Mouse (Mus musculus): Measurements from ENCODE around the gene Arhgap32. TPM values are rescaled to one million over a fixed set of nuclear protein-coding genes. Genes with fewer than 3 reads are reported as not detected.
A peak's percentile ranks its signal among the peaks of the same experiment; 100 is the strongest.

Arhgap32 gene
- polyA plus RNA-seq, 1 experiment from 2014 or later: 8.8 TPM

DNA sequence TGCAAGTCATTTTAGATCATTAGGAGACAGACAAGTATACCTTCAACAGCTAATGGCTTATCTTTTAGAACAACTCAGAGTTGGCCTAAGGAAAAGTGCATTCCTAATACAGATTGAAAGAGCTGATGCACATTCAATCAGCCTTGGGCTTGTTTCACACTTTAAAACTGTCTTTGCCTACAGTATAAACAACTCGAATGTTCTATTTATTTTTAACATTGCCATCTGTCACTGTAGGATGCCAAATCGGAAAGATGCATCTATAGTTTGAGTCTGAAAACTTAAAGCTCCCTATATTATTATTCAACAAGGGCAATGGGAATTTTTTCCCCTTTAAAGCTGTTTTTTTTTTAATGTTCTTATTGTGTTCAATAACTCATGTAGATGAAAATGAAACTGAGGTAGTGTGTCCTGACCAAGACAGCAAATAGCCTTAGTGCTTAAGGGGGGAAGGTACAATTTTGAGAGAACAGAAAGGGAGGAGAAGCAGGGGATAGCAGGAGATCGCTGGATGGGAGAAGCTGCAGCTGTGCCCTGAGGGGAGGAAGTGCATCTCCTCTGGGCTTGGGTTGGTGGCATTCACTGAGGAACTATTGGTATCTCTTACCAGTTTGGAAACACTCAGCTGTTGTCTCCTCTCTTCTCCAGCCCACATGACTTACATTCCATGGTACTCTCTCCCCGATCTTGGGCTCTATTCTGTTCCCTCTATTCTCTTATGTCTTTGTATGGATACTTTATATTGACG is 101.1 kb downstream of the Arhgap32 start:
- DNase-seq (ENCODE audit: low spot score) (no peak), ATAC-seq (ENCODE audit: low FRiP score, low TSS enrichment) (no peak)
- no peak overlapping the region for H3K4me3 ChIP-seq (ENCODE audit: low read depth, low read length)
- no peak overlapping the region for H3K9ac ChIP-seq (ENCODE audit: low read length)
- TF ChIP-seq EP300 (optimal IDR thresholded peaks at IDR 0.05) (no peak), CTCF (IDR thresholded peaks at IDR 0.05; ENCODE audit: low read depth) (no peak)
- H3K27me3 ChIP-seq (ENCODE audit: control insufficient read depth, insufficient read depth, low read length): no peaks in the 10 kb centered on the region
- no peak overlapping the region for H3K4me2 ChIP-seq (replicated peaks; ENCODE audit: low read depth)
- no peak overlapping the region for H3K27ac ChIP-seq (replicated peaks)
- H3K9me3 ChIP-seq (ENCODE audit: control insufficient read depth, low read length): no peaks in the 10 kb centered on the region
- no peaks in the 10 kb centered on the region for H3K36me3 ChIP-seq (ENCODE audit: control insufficient read depth, insufficient read depth, low read length)
- WGBS: 71% methylated on average over 5 of the region's 5 CpGs
- H3K4me1 ChIP-seq (replicated peaks; ENCODE audit: control insufficient read depth, insufficient read depth): no peaks in the 10 kb centered on the region; the same call in 1 of the 2 replicates

DNA sequence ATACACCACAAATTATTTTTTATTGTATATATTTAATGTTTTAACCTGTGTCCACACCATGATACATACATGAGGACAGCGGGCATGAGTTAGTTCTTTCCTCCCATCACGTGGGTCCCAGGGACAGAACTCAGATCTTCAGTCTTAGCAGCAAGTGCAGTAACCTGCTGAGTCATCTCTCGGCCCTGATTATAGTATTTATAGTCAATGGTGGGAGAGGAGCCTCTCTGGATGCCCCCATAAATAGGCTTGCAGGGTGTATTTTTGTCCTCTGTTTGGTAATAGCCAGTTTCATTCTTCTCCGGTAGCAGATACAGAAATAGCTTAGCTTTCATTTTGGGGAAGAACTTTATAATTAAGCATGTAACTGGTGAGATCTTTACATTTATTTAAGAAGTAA is 103.5 kb downstream of the Arhgap32 start:
- 83% methylated on average over 4 of the region's 4 CpGs for WGBS
- H3K9ac ChIP-seq (ENCODE audit: low read length): no peak overlapping the region

DNA sequence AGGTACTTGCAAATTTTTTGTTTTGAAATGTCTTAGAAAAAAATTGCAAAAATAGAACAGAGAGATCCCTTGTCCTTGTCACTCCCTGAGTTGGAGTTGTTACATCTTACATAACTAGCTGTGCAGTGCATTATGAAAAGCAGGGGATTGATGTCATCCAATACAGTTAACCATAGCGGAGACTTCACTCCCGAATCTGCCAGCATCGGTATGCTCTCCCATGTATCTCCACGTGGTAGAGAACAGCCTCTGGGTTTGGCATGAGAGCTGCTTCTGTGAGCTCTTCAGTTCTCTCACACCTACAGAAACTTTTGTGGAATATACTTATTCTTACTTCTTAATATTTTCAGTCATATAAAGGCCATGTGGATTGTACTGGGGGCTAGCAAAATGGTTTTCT is 106.2 kb downstream of the Arhgap32 start:
- Histone ChIP-seq H3K27ac (replicated peaks) (0 out of 2 replicates have a peak overlapping the region, but pooled peaks have one; percentile 59), H3K27me3 (ENCODE audit: control insufficient read depth, insufficient read depth, low read length) (no peaks in the 10 kb centered on the region), H3K36me3 (ENCODE audit: control insufficient read depth, insufficient read depth, low read length) (no peaks in the 10 kb centered on the region), H3K4me3 (ENCODE audit: low read depth, low read length) (no peak overlapping the region), H3K4me1 (replicated peaks; ENCODE audit: control insufficient read depth, insufficient read depth) (no peaks in the 10 kb centered on the region; the same call in 1 of the 2 replicates), H3K4me2 (replicated peaks; ENCODE audit: low read depth) (no peak overlapping the region), H3K9ac (ENCODE audit: low read length) (no peak overlapping the region), H3K9me3 (ENCODE audit: control insufficient read depth, low read length) (no peaks in the 10 kb centered on the region)
- DNase-seq (ENCODE audit: low spot score) (no peak), ATAC-seq (ENCODE audit: low FRiP score, low TSS enrichment) (no peak)
- TF ChIP-seq EP300 (optimal IDR thresholded peaks at IDR 0.05) (no peak), CTCF (IDR thresholded peaks at IDR 0.05; ENCODE audit: low read depth) (no peak)
- WGBS: 58% methylated on average over 4 of the region's 4 CpGs

More for the DNA sequence above, 103.5 kb downstream of the Arhgap32 start:
- no peak for ATAC-seq (ENCODE audit: low FRiP score, low TSS enrichment)
- no peaks in the 10 kb centered on the region for H3K27me3 ChIP-seq (ENCODE audit: control insufficient read depth, insufficient read depth, low read length)
- no peak overlapping the region for H3K4me3 ChIP-seq (ENCODE audit: low read depth, low read length)
- no peaks in the 10 kb centered on the region for H3K9me3 ChIP-seq (ENCODE audit: control insufficient read depth, low read length)
- no peak overlapping the region for H3K4me2 ChIP-seq (replicated peaks; ENCODE audit: low read depth)
- no peaks in the 10 kb centered on the region for H3K36me3 ChIP-seq (ENCODE audit: control insufficient read depth, insufficient read depth, low read length)
- TF ChIP-seq EP300 (optimal IDR thresholded peaks at IDR 0.05): no peak
- TF ChIP-seq CTCF (IDR thresholded peaks at IDR 0.05; ENCODE audit: low read depth): no peak
- no peak for DNase-seq (ENCODE audit: low spot score)
- H3K4me1 ChIP-seq (replicated peaks; ENCODE audit: control insufficient read depth, insufficient read depth): no peaks in the 10 kb centered on the region; the same call in 1 of the 2 replicates
- H3K27ac ChIP-seq (replicated peaks): no peak overlapping the region

DNA sequence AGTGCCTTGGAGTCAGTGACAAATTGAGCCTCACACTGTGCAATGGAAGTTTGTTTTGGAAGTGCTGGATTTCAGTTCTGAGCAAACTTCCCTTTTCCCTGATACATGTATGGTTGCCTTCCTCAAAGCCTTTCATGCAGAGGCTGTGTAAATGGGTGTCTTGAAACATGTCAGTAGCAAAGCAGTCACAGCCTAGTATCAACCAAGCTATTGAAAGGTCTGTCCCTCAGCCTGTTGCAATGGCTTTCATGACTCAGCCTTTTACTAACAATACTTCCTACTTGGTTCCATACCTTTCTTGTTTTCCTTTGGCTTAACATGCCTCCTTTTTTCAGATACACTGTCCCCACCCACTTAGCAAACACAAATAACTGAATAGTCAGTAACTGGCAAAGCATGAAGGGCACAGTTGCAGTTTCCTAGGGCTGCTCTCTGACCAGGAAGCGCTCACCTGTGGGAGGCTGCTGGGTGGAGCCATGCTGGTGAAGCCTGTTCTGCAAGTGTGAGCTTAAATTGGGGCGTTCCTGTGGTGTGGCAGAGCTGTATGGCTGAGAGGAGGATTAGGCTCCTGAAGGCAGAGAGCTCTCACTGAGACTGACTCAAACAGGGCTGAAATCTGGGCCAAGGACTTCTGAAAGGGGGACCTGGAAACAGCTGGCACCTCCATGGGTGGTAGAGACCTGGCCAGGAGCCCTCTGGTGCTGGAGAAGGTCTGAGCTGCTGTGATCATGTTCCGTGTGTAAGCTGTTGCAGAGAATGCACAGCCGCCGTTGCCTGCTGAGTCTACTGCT is 108.0 kb downstream of the Arhgap32 start:
- Histone ChIP-seq H3K4me2 (replicated peaks; ENCODE audit: low read depth) (peak overlapping the region; percentile 41), H3K36me3 (ENCODE audit: control insufficient read depth, insufficient read depth, low read length) (no peaks in the 10 kb centered on the region), H3K27me3 (ENCODE audit: control insufficient read depth, insufficient read depth, low read length) (no peaks in the 10 kb centered on the region), H3K4me1 (replicated peaks; ENCODE audit: control insufficient read depth, insufficient read depth) (no peaks in the 10 kb centered on the region; the same call in 1 of the 2 replicates), H3K9ac (ENCODE audit: low read length) (peak overlapping the region; percentile 32), H3K4me3 (ENCODE audit: low read depth, low read length) (peak overlapping the region; percentile 34), H3K27ac (replicated peaks) (peak overlapping the region; percentile 87), H3K9me3 (ENCODE audit: control insufficient read depth, low read length) (no peaks in the 10 kb centered on the region)
- DNase-seq (ENCODE audit: low spot score) (peak; percentile 93), ATAC-seq (ENCODE audit: low FRiP score, low TSS enrichment) (peak; percentile 99)
- 32% methylated on average over 5 of the region's 5 CpGs for WGBS
- TF ChIP-seq EP300 (optimal IDR thresholded peaks at IDR 0.05) (no peak), CTCF (IDR thresholded peaks at IDR 0.05; ENCODE audit: low read depth) (no peak)

DNA sequence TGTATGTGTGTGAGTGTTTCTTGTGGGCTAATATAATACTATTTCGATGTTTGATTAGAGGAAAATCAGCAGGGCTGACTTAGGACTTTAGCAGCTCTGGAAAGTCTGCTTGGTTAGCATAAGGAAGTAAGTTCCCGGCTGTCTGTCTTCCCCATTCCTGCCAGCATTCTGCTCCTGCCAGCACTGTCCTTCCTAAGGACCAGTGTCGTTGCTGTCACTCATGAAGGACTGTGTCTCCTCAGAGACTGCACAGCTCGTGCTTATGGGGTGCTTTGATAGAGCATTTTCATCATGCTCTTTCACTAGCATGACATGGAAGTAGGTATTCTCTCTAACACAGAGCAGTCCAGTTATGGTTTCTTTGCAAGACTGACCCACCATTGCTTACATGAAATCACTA is 109.0 kb downstream of the Arhgap32 start:
- peak overlapping the region; percentile 72 for H3K27ac ChIP-seq (replicated peaks)
- peak overlapping the region; percentile 34 for H3K4me3 ChIP-seq (ENCODE audit: low read depth, low read length)
- WGBS: 44% methylated on average over 4 of the region's 4 CpGs
- H3K9me3 ChIP-seq (ENCODE audit: control insufficient read depth, low read length): no peaks in the 10 kb centered on the region
- no peaks in the 10 kb centered on the region; the same call in 1 of the 2 replicates for H3K4me1 ChIP-seq (replicated peaks; ENCODE audit: control insufficient read depth, insufficient read depth)
- H3K36me3 ChIP-seq (ENCODE audit: control insufficient read depth, insufficient read depth, low read length): no peaks in the 10 kb centered on the region
- no peak for ATAC-seq (ENCODE audit: low FRiP score, low TSS enrichment)
- H3K4me2 ChIP-seq (replicated peaks; ENCODE audit: low read depth): peak overlapping the region; percentile 43
- TF ChIP-seq EP300 (optimal IDR thresholded peaks at IDR 0.05): no peak
- no peak for TF ChIP-seq CTCF (IDR thresholded peaks at IDR 0.05; ENCODE audit: low read depth)
- H3K9ac ChIP-seq (ENCODE audit: low read length): peak overlapping the region; percentile 48
- DNase-seq (ENCODE audit: low spot score): no peak
- no peaks in the 10 kb centered on the region for H3K27me3 ChIP-seq (ENCODE audit: control insufficient read depth, insufficient read depth, low read length)
